Mouse (Mus musculus): Measurements from ENCODE around the gene Slc27a4. TPM values are rescaled to one million over a fixed set of nuclear protein-coding genes. Genes with fewer than 3 reads are reported as not detected.

Gene Slc27a4
- polyA plus RNA-seq, 3 experiments from 2014 or later: 1.2 to 3.7 (median 2.3) TPM

GRCm38 (mm10) chr2:29856451-29857260 is 54.2 kb downstream of the Slc27a4 start:
- ATAC-seq: no peak

- ATAC-seq: no peak
Observed at GRCm38 (mm10) chr2:29857341-29857740, 54.9 kb downstream of the Slc27a4 start.

GRCm38 (mm10) chr2:29857967-29858366 is 55.5 kb downstream of the Slc27a4 start:
- ATAC-seq: no peak

GRCm38 (mm10) chr2:29858748-29859473 is 56.5 kb downstream of the Slc27a4 start:
- no peak for ATAC-seq

- no peak for ATAC-seq
Observed at GRCm38 (mm10) chr2:29865125-29865524, 62.7 kb downstream of the Slc27a4 start.

Other genes with a start within 250 kb of the Slc27a4 start
- 10 to 100 TPM; 26.4 to 37.9 (median 29.7) TPM for gene Rapgef1, start 182.9 kb upstream of the Slc27a4 start, polyA plus RNA-seq (2017; shearing (Covaris generic))
- not detected for gene Gm13420, start 50.9 kb upstream of the Slc27a4 start, polyA plus RNA-seq (2017; shearing (Covaris generic))
- gene Gm13547, start 43.3 kb upstream of the Slc27a4 start, polyA plus RNA-seq (2017; shearing (Covaris generic)): not detected
- gene Coq4, start 15.1 kb upstream of the Slc27a4 start, polyA plus RNA-seq (2017; shearing (Covaris generic)): 1 to 10 TPM; 4.6 to 9.7 (median 7.0) TPM
- 10 to 100 TPM; 21.5 to 28.8 (median 24.7) TPM for gene Trub2, start 14.1 kb upstream of the Slc27a4 start, polyA plus RNA-seq (2017; shearing (Covaris generic))
- 10 to 100 TPM; 18.3 to 22.8 (median 22.5) TPM for gene Urm1, start 17.4 kb downstream of the Slc27a4 start, polyA plus RNA-seq (2017; shearing (Covaris generic))
- 1 to 10 TPM in 1 of 3 experiments, under 1 TPM in 2; 0.46 to 3.9 (median 0.59) TPM for gene Cercam, start 66.5 kb downstream of the Slc27a4 start, polyA plus RNA-seq (2017; shearing (Covaris generic))
- gene Odf2, start 86.6 kb downstream of the Slc27a4 start, polyA plus RNA-seq (2017; shearing (Covaris generic)): 10 to 100 TPM; 47.8 to 56.0 (median 52.8) TPM
- gene Gle1, start 132.8 kb downstream of the Slc27a4 start, polyA plus RNA-seq (2017; shearing (Covaris generic)): 10 to 100 TPM; 43.0 to 70.2 (median 66.3) TPM
- 10 to 100 TPM; 69.9 to 81.0 (median 75.6) TPM for gene Sptan1, start 162.9 kb downstream of the Slc27a4 start, polyA plus RNA-seq (2017; shearing (Covaris generic))
- 1 to 10 TPM in 2 of 3 experiments, under 1 TPM in 1; 0.59 to 2.1 (median 1.1) TPM for gene Wdr34, start 246.2 kb downstream of the Slc27a4 start, polyA plus RNA-seq (2017; shearing (Covaris generic))